Mouse (Mus musculus): Measurements from ENCODE around the gene Olfr723.

DNA sequence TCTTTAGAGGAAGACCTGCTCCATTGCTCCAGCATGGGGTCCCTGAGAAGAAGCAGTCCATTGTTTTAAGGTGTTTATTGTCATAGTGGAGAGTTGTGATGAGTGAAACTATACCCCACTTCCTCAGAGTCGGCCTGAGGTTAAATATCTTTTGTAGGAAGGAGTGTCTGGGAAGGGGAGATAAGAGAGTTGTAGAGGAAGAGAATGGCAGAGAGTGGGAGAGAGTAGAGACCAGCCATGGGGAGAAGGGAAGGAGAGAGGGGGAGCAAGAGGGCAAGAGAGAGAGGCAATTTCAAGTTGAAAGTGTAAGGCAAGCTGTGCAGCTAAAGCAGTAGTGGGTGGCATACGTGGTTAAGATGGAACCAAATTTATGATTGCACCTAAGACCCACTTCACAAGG lies 24.3 kb upstream of the Olfr723 start:
- TF ChIP-seq POLR2AphosphoS2 (IDR thresholded peaks at IDR 0.05; ENCODE audit: low read length) (no peak), GATA1 (IDR thresholded peaks at IDR 0.05; ENCODE audit: low read depth, low read length) (no peak), CTCF (IDR thresholded peaks at IDR 0.05 in 2 of 3, conservative IDR thresholded peaks at IDR 0.05 in 1 of 3; ENCODE audit: control insufficient read depth in 1 of 3, insufficient read depth in 1 of 3, low read depth in 2 of 3, low read length in 3 of 3, poor library complexity in 1 of 3, severe bottlenecking in 1 of 3) (no peak), POLR2A (IDR thresholded peaks at IDR 0.05; ENCODE audit: control insufficient read depth in 1 of 2, insufficient read depth in 1 of 2, low read depth in 1 of 2, low read length in 2 of 2, poor library complexity in 1 of 2) (no peak), MAFK (IDR thresholded peaks at IDR 0.05; ENCODE audit: borderline replicate concordance, low read depth, low read length) (no peak), TCF12 (IDR thresholded peaks at IDR 0.05; ENCODE audit: low read depth, low read length) (no peak), CHD1 (IDR thresholded peaks at IDR 0.05; ENCODE audit: low read depth, low read length) (no peak), ZNF384 (IDR thresholded peaks at IDR 0.05; ENCODE audit: low read depth, low read length) (no peak), MYC (IDR thresholded peaks at IDR 0.05; ENCODE audit: low read depth, low read length) (no peak), MAX (IDR thresholded peaks at IDR 0.05; ENCODE audit: low read length) (no peak), MEF2A (IDR thresholded peaks at IDR 0.05; ENCODE audit: extremely low read depth, insufficient replicate concordance, low read depth, low read length, poor library complexity, severe bottlenecking) (no peak), ETS1 (IDR thresholded peaks at IDR 0.05; ENCODE audit: low read depth, low read length) (no peak), E2F4 (IDR thresholded peaks at IDR 0.05; ENCODE audit: borderline replicate concordance, low read depth, low read length) (no peak), POLR2AphosphoS5 (IDR thresholded peaks at IDR 0.05; ENCODE audit: borderline replicate concordance, low read depth, low read length) (no peak)
